Mouse (Mus musculus): ENCODE data around the gene Olfr356. TPM values are rescaled to one million over a fixed set of nuclear protein-coding genes. Genes with fewer than 3 reads are reported as not detected.

Gene Olfr356
- not detected in 2 replicates for polyA plus RNA-seq (2012; rRNA removed)
- polyA plus RNA-seq (2014; fragmentation: Nextera tagmentation; extraction: Ambion mirVana): not detected in 2 replicates

GRCm38 (mm10) chr2:36936821-36937220 lies at the start of gene Olfr356:
Olfr356 (plus strand) TSS chr2:36937121.
- no peak within 1 kb of the TSS for H3K4me3 ChIP-seq (replicated peaks; ENCODE audit: low read length)
- no peaks in the 10 kb centered on the region for H3K4me1 ChIP-seq (ENCODE audit: control insufficient read depth, insufficient read depth, low read length)
- no peaks in the 10 kb centered on the region for H3K27me3 ChIP-seq (ENCODE audit: control insufficient read depth, insufficient read depth, low read length)
- TF ChIP-seq POLR2A (IDR thresholded peaks at IDR 0.05; ENCODE audit: borderline replicate concordance, extremely low read depth, insufficient read depth, insufficient read length): no peak
- H3K27ac ChIP-seq (replicated peaks; ENCODE audit: low read depth, low read length): no peak within 1 kb of the TSS
- no peaks in the 10 kb centered on the region for H3K36me3 ChIP-seq (ENCODE audit: control insufficient read depth, insufficient read depth, low read length)
- WGBS: 87% methylated on average over 2 of the region's 2 CpGs
- no peak within 1 kb of the TSS for H3K9ac ChIP-seq (ENCODE audit: low read depth, low read length, severe bottlenecking)
- ATAC-seq (ENCODE audit: low FRiP score, low read depth): no peak
- no peaks in the 10 kb centered on the region for H3K9me3 ChIP-seq (ENCODE audit: control insufficient read depth, low read length)
- H3K4me2 ChIP-seq (replicated peaks; ENCODE audit: low read depth, low read length, severe bottlenecking): no peak within 1 kb of the TSS
- no peak for DNase-seq (ENCODE audit: low spot score)

GRCm38 (mm10) chr2:36892836-36893235 lies 44.1 kb upstream of the Olfr356 start, which contains the start of gene Olfr353:
Olfr353 (minus strand) TSS chr2:36892936.
- TF ChIP-seq POLR2A (IDR thresholded peaks at IDR 0.05; ENCODE audit: borderline replicate concordance, extremely low read depth, insufficient read depth, insufficient read length): no peak
- Histone ChIP-seq H3K9me3 (ENCODE audit: control insufficient read depth, low read length) (no peaks in the 10 kb centered on the region), H3K4me1 (ENCODE audit: control insufficient read depth, insufficient read depth, low read length) (no peaks in the 10 kb centered on the region), H3K27ac (replicated peaks; ENCODE audit: low read depth, low read length) (no peak within 1 kb of the TSS), H3K27me3 (ENCODE audit: control insufficient read depth, insufficient read depth, low read length) (no peaks in the 10 kb centered on the region), H3K4me3 (replicated peaks; ENCODE audit: low read length) (no peak within 1 kb of the TSS), H3K9ac (ENCODE audit: low read depth, low read length, severe bottlenecking) (no peak within 1 kb of the TSS), H3K4me2 (replicated peaks; ENCODE audit: low read depth, low read length, severe bottlenecking) (no peak within 1 kb of the TSS), H3K36me3 (ENCODE audit: control insufficient read depth, insufficient read depth, low read length) (no peaks in the 10 kb centered on the region)
- ATAC-seq (ENCODE audit: low FRiP score, low read depth) (no peak), DNase-seq (ENCODE audit: low spot score) (no peak)

GRCm38 (mm10) chr2:36897114-36897513 lies 39.8 kb upstream of the Olfr356 start:
- H3K4me2 ChIP-seq (replicated peaks; ENCODE audit: low read depth, low read length, severe bottlenecking): no peak overlapping the region
- no peaks in the 10 kb centered on the region for H3K27me3 ChIP-seq (ENCODE audit: control insufficient read depth, insufficient read depth, low read length)
- H3K4me1 ChIP-seq (ENCODE audit: control insufficient read depth, insufficient read depth, low read length): no peaks in the 10 kb centered on the region
- no peak overlapping the region for H3K4me3 ChIP-seq (replicated peaks; ENCODE audit: low read length)
- no peak overlapping the region for H3K27ac ChIP-seq (replicated peaks; ENCODE audit: low read depth, low read length)
- no peak overlapping the region for H3K9ac ChIP-seq (ENCODE audit: low read depth, low read length, severe bottlenecking)
- ATAC-seq (ENCODE audit: low FRiP score, low read depth): no peak
- no peak for DNase-seq (ENCODE audit: low spot score)
- TF ChIP-seq POLR2A (IDR thresholded peaks at IDR 0.05; ENCODE audit: borderline replicate concordance, extremely low read depth, insufficient read depth, insufficient read length): no peak
- no peaks in the 10 kb centered on the region for H3K36me3 ChIP-seq (ENCODE audit: control insufficient read depth, insufficient read depth, low read length)
- no peaks in the 10 kb centered on the region for H3K9me3 ChIP-seq (ENCODE audit: control insufficient read depth, low read length)

- ATAC-seq (ENCODE audit: low FRiP score, low read depth) (no peak), DNase-seq (ENCODE audit: low spot score) (no peak)
- Histone ChIP-seq H3K36me3 (ENCODE audit: control insufficient read depth, insufficient read depth, low read length) (no peaks in the 10 kb centered on the region), H3K4me1 (ENCODE audit: control insufficient read depth, insufficient read depth, low read length) (no peaks in the 10 kb centered on the region), H3K9ac (ENCODE audit: low read depth, low read length, severe bottlenecking) (no peak within 1 kb of the TSS), H3K9me3 (ENCODE audit: control insufficient read depth, low read length) (no peaks in the 10 kb centered on the region), H3K4me3 (replicated peaks; ENCODE audit: low read length) (no peak within 1 kb of the TSS), H3K4me2 (replicated peaks; ENCODE audit: low read depth, low read length, severe bottlenecking) (no peak within 1 kb of the TSS), H3K27ac (replicated peaks; ENCODE audit: low read depth, low read length) (no peak within 1 kb of the TSS), H3K27me3 (ENCODE audit: control insufficient read depth, insufficient read depth, low read length) (no peaks in the 10 kb centered on the region)
- no peak for TF ChIP-seq POLR2A (IDR thresholded peaks at IDR 0.05; ENCODE audit: borderline replicate concordance, extremely low read depth, insufficient read depth, insufficient read length)
These were observed 31.5 kb upstream of the Olfr356 start, which contains the start of gene Olfr354 for GRCm38 (mm10) chr2:36905380-36905779. Olfr354 (plus strand) TSS chr2:36905680.

GRCm38 (mm10) chr2:36928797-36929196 lies 8.1 kb upstream of the Olfr356 start, which contains the start of gene Olfr355:
Olfr355 (minus strand) TSS chr2:36928897.
- no peak within 1 kb of the TSS for H3K27ac ChIP-seq (replicated peaks; ENCODE audit: low read depth, low read length)
- H3K4me1 ChIP-seq (ENCODE audit: control insufficient read depth, insufficient read depth, low read length): no peaks in the 10 kb centered on the region
- DNase-seq (ENCODE audit: low spot score): no peak
- no peaks in the 10 kb centered on the region for H3K36me3 ChIP-seq (ENCODE audit: control insufficient read depth, insufficient read depth, low read length)
- no peaks in the 10 kb centered on the region for H3K27me3 ChIP-seq (ENCODE audit: control insufficient read depth, insufficient read depth, low read length)
- no peak for TF ChIP-seq POLR2A (IDR thresholded peaks at IDR 0.05; ENCODE audit: borderline replicate concordance, extremely low read depth, insufficient read depth, insufficient read length)
- no peak within 1 kb of the TSS for H3K4me2 ChIP-seq (replicated peaks; ENCODE audit: low read depth, low read length, severe bottlenecking)
- ATAC-seq (ENCODE audit: low FRiP score, low read depth): no peak
- no peak within 1 kb of the TSS for H3K4me3 ChIP-seq (replicated peaks; ENCODE audit: low read length)
- H3K9me3 ChIP-seq (ENCODE audit: control insufficient read depth, low read length): no peaks in the 10 kb centered on the region
- no peak within 1 kb of the TSS for H3K9ac ChIP-seq (ENCODE audit: low read depth, low read length, severe bottlenecking)

Other genes starting within 250 kb of the Olfr356 start
- not detected in 2 replicates for gene Olfr347, start 205.2 kb upstream of the Olfr356 start, polyA plus RNA-seq (2012; rRNA removed)
- gene Olfr347, start 205.2 kb upstream of the Olfr356 start, polyA plus RNA-seq (2014; fragmentation: Nextera tagmentation; extraction: Ambion mirVana): not detected in 2 replicates
- gene Olfr348, start 152.8 kb upstream of the Olfr356 start, polyA plus RNA-seq (2012; rRNA removed): not detected in 2 replicates
- not detected in 2 replicates for gene Olfr348, start 152.8 kb upstream of the Olfr356 start, polyA plus RNA-seq (2014; fragmentation: Nextera tagmentation; extraction: Ambion mirVana)
- not detected in 2 replicates for gene Olfr50, start 146.6 kb upstream of the Olfr356 start, polyA plus RNA-seq (2012; rRNA removed)
- gene Olfr50, start 146.6 kb upstream of the Olfr356 start, polyA plus RNA-seq (2014; fragmentation: Nextera tagmentation; extraction: Ambion mirVana): not detected in 2 replicates
- not detected in 2 replicates for gene Olfr3, start 120.1 kb upstream of the Olfr356 start, polyA plus RNA-seq (2012; rRNA removed)
- not detected in 2 replicates for gene Olfr3, start 120.1 kb upstream of the Olfr356 start, polyA plus RNA-seq (2014; fragmentation: Nextera tagmentation; extraction: Ambion mirVana)
- not detected in 2 replicates for gene Olfr350, start 90.8 kb upstream of the Olfr356 start, polyA plus RNA-seq (2012; rRNA removed)
- not detected in 2 replicates for gene Olfr350, start 90.8 kb upstream of the Olfr356 start, polyA plus RNA-seq (2014; fragmentation: Nextera tagmentation; extraction: Ambion mirVana)
- not detected in 2 replicates for gene Olfr351, start 74.5 kb upstream of the Olfr356 start, polyA plus RNA-seq (2012; rRNA removed)
- gene Olfr351, start 74.5 kb upstream of the Olfr356 start, polyA plus RNA-seq (2014; fragmentation: Nextera tagmentation; extraction: Ambion mirVana): not detected in 2 replicates
- not detected in 2 replicates for gene Olfr352, start 68.7 kb upstream of the Olfr356 start, polyA plus RNA-seq (2012; rRNA removed)
- gene Olfr352, start 68.7 kb upstream of the Olfr356 start, polyA plus RNA-seq (2014; fragmentation: Nextera tagmentation; extraction: Ambion mirVana): not detected in 2 replicates
- gene Olfr353, start 44.2 kb upstream of the Olfr356 start, polyA plus RNA-seq (2012; rRNA removed): not detected in 2 replicates
- not detected in 2 replicates for gene Olfr353, start 44.2 kb upstream of the Olfr356 start, polyA plus RNA-seq (2014; fragmentation: Nextera tagmentation; extraction: Ambion mirVana)
- gene Olfr354, start 31.4 kb upstream of the Olfr356 start, polyA plus RNA-seq (2012; rRNA removed): not detected in 2 replicates
- gene Olfr354, start 31.4 kb upstream of the Olfr356 start, polyA plus RNA-seq (2014; fragmentation: Nextera tagmentation; extraction: Ambion mirVana): not detected in 2 replicates
- gene Olfr355, start 8.2 kb upstream of the Olfr356 start, polyA plus RNA-seq (2012; rRNA removed): not detected in 2 replicates
- gene Olfr355, start 8.2 kb upstream of the Olfr356 start, polyA plus RNA-seq (2014; fragmentation: Nextera tagmentation; extraction: Ambion mirVana): not detected in 2 replicates
- not detected in 2 replicates for gene Olfr357, start 56.7 kb downstream of the Olfr356 start, polyA plus RNA-seq (2012; rRNA removed)
- not detected in 2 replicates for gene Olfr357, start 56.7 kb downstream of the Olfr356 start, polyA plus RNA-seq (2014; fragmentation: Nextera tagmentation; extraction: Ambion mirVana)
- not detected in 2 replicates for gene Olfr358, start 72.2 kb downstream of the Olfr356 start, polyA plus RNA-seq (2012; rRNA removed)
- not detected in 2 replicates for gene Olfr358, start 72.2 kb downstream of the Olfr356 start, polyA plus RNA-seq (2014; fragmentation: Nextera tagmentation; extraction: Ambion mirVana)
- gene Olfr360, start 128.6 kb downstream of the Olfr356 start, polyA plus RNA-seq (2012; rRNA removed): not detected in 2 replicates
- not detected in 2 replicates for gene Olfr360, start 128.6 kb downstream of the Olfr356 start, polyA plus RNA-seq (2014; fragmentation: Nextera tagmentation; extraction: Ambion mirVana)
- not detected in 2 replicates for gene Olfr361, start 152.2 kb downstream of the Olfr356 start, polyA plus RNA-seq (2012; rRNA removed)
- not detected in 2 replicates for gene Olfr361, start 152.2 kb downstream of the Olfr356 start, polyA plus RNA-seq (2014; fragmentation: Nextera tagmentation; extraction: Ambion mirVana)
- gene Olfr362, start 180.8 kb downstream of the Olfr356 start, polyA plus RNA-seq (2012; rRNA removed): not detected in 2 replicates
- gene Olfr362, start 180.8 kb downstream of the Olfr356 start, polyA plus RNA-seq (2014; fragmentation: Nextera tagmentation; extraction: Ambion mirVana): not detected in 2 replicates
- gene Olfr364-ps1, start 202.2 kb downstream of the Olfr356 start, polyA plus RNA-seq (2012; rRNA removed): not detected in 2 replicates
- gene Olfr364-ps1, start 202.2 kb downstream of the Olfr356 start, polyA plus RNA-seq (2014; fragmentation: Nextera tagmentation; extraction: Ambion mirVana): not detected in 2 replicates

All from limb, embryonic 14.5 days (tissue).